Mouse (Mus musculus) forebrain, embryonic 10.5 days (tissue): Measurements from ENCODE around the gene 1110051M20Rik. TPM values are rescaled to one million over a fixed set of nuclear protein-coding genes. Genes with fewer than 3 reads are reported as not detected.

Experiments
- DNase-seq: peaks from one replicate; pipeline ENCODE4 v3.0.0-alpha.2; 2017; ENCODE audit warnings: low spot score; ENCODE audit errors: extremely low spot score
- H3K27ac ChIP-seq: fragments of 300-500 bp; sonication (generic); 2 replicates; pipeline ENCODE4 v1.5.1; 2016; ENCODE audit warnings: mild to moderate bottlenecking
- H3K27me3 ChIP-seq: fragments of 300-500 bp; sonication (generic); 2 replicates; pipeline ENCODE4 v1.6.1; 2016; ENCODE audit warnings: mild to moderate bottlenecking; ENCODE audit not compliant: poor library complexity, severe bottlenecking
- H3K36me3 ChIP-seq: fragments of 300-500 bp; sonication (generic); replicated peaks from 2 replicates; pipeline ENCODE4 v1.6.1; 2016; ENCODE audit warnings: mild to moderate bottlenecking, moderate library complexity
- H3K4me1 ChIP-seq: fragments of 300-500 bp; sonication (generic); 2 replicates; pipeline ENCODE4 v1.6.1; 2016
- H3K4me3 ChIP-seq: fragments of 300-500 bp; sonication (generic); 2 replicates; pipeline ENCODE4 v1.5.1; 2016; ENCODE audit warnings: mild to moderate bottlenecking, moderate library complexity
- H3K9me3 ChIP-seq: fragments of 300-500 bp; sonication (generic); 2 replicates; pipeline ENCODE4 v1.6.1; 2016; ENCODE audit warnings: mild to moderate bottlenecking, moderate library complexity
- WGBS: fragments of 180-500 bp; shearing (Covaris S2); methylation state at CpG from one replicate; pipeline ENCODE4 v1.1.7; 2016; 5-methylcytosine and 5-hydroxymethylcytosine counted together
- polyA plus RNA-seq: library from polyadenylated mRNA; unstranded; fragments of >200 nt; fragmentation: Nextera tagmentation; extraction: Ambion mirVana; gene quantifications from 2 replicates; pipeline ENCODE4 v1.2.1, GENCODE M21; 2016

The 1110051M20Rik gene
- polyA plus RNA-seq, 1 experiment from 2014 or later = 100 TPM

DNA sequence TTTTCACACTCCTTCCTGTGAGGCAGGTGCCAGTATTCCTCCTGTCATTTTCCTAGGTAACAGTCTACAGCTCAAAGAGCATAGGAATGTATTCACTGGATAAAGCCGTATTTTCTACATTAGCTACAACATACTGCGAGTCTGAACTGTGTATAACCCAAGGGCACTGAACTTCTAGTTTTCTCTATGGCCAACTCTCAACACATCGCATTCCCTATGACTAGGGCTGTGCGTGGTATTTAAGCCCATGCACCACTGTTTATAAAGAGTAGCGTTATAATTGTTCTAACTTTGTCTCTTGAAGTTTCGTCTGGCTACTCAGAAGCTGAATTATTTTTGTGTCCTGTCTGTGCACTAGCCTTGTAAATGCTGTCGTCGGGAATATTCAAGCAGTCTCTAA lies 7.8 kb downstream of the 1110051M20Rik start:
- no peak for DNase-seq
- H3K36me3 ChIP-seq = peaks cover 9% of the 10 kb centered on the region; the same call in 1 of the 2 replicates
- H3K9me3 ChIP-seq = no peaks in the 10 kb centered on the region
- H3K27ac ChIP-seq = peak overlapping the region; percentile 73
- peaks cover 36% of the 10 kb centered on the region for H3K4me1 ChIP-seq
- no peak overlapping the region for H3K4me3 ChIP-seq
- WGBS = 74% methylated on average over 8 of the region's 8 CpGs
- 0 out of 2 replicates have a peak, but pooled peaks cover 7% of the 10 kb centered on the region for H3K27me3 ChIP-seq

DNA sequence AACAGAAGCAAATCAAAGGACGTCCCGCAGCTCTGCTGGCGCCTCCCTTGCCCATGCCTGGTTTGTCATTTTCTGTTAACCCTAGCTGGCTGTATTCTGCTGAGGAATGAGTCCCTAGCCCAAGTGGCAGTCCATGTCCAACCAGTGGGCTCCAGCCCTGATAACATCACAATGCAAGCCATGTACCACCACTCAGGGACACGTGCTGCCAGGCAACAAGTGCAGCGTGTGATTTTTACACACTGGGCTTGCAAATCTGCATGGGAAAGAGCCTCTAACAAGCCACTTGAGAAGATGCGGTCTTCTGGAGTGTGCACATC lies 13.9 kb downstream of the 1110051M20Rik start:
- peaks cover 48% of the 10 kb centered on the region for H3K4me1 ChIP-seq
- H3K9me3 ChIP-seq = no peaks in the 10 kb centered on the region
- H3K27me3 ChIP-seq = 0 out of 2 replicates have a peak, but pooled peaks cover 7% of the 10 kb centered on the region
- peaks cover 2% of the 10 kb centered on the region; the same call in 1 of the 2 replicates for H3K36me3 ChIP-seq
- H3K27ac ChIP-seq = peak overlapping the region; percentile 78
- DNase-seq = peak; percentile 37
- 0 out of 2 replicates have a peak overlapping the region, but pooled peaks have one; percentile 1 for H3K4me3 ChIP-seq
- WGBS = 38% methylated on average over 6 of the region's 6 CpGs

GRCm38 (mm10) chr2:91429915-91430599 lies 14.4 kb downstream of the 1110051M20Rik start:
- Histone ChIP-seq H3K9me3 (no peaks in the 10 kb centered on the region), H3K27ac (peak overlapping the region; percentile 78), H3K4me1 (peaks cover 49% of the 10 kb centered on the region), H3K27me3 (0 out of 2 replicates have a peak, but pooled peaks cover 7% of the 10 kb centered on the region), H3K36me3 (peaks cover 2% of the 10 kb centered on the region; the same call in 1 of the 2 replicates), H3K4me3 (0 out of 2 replicates have a peak overlapping the region, but pooled peaks have one; percentile 1)
- DNase-seq = no peak
- 27% methylated on average over 9 of the region's 9 CpGs for WGBS

- no peaks in the 10 kb centered on the region for H3K9me3 ChIP-seq
- H3K27ac ChIP-seq = peak overlapping the region; percentile 78; the same call in 1 of the 2 replicates
- 84% methylated on average over 3 of the region's 3 CpGs for WGBS
These were observed 15.4 kb downstream of the 1110051M20Rik start for GRCm38 (mm10) chr2:91429146-91429545.

GRCm38 (mm10) chr2:91426321-91426720 lies 18.2 kb downstream of the 1110051M20Rik start:
- no peaks in the 10 kb centered on the region for H3K27me3 ChIP-seq
- DNase-seq = no peak
- peak overlapping the region; percentile 70 for H3K27ac ChIP-seq
- H3K9me3 ChIP-seq = peaks cover 4% of the 10 kb centered on the region; the same call in 1 of the 2 replicates
- H3K4me1 ChIP-seq = peaks cover 63% of the 10 kb centered on the region
- peaks cover 12% of the 10 kb centered on the region for H3K36me3 ChIP-seq
- no peak overlapping the region for H3K4me3 ChIP-seq
- 89% methylated on average over 1 of the region's 1 CpGs for WGBS

More at GRCm38 (mm10) chr2:91429146-91429545, 15.4 kb downstream of the 1110051M20Rik start:
- DNase-seq = no peak
- Histone ChIP-seq H3K36me3 (peaks cover 3% of the 10 kb centered on the region; the same call in 1 of the 2 replicates), H3K4me3 (no peak overlapping the region), H3K4me1 (peaks cover 56% of the 10 kb centered on the region), H3K27me3 (0 out of 2 replicates have a peak, but pooled peaks cover 4% of the 10 kb centered on the region)

DNA sequence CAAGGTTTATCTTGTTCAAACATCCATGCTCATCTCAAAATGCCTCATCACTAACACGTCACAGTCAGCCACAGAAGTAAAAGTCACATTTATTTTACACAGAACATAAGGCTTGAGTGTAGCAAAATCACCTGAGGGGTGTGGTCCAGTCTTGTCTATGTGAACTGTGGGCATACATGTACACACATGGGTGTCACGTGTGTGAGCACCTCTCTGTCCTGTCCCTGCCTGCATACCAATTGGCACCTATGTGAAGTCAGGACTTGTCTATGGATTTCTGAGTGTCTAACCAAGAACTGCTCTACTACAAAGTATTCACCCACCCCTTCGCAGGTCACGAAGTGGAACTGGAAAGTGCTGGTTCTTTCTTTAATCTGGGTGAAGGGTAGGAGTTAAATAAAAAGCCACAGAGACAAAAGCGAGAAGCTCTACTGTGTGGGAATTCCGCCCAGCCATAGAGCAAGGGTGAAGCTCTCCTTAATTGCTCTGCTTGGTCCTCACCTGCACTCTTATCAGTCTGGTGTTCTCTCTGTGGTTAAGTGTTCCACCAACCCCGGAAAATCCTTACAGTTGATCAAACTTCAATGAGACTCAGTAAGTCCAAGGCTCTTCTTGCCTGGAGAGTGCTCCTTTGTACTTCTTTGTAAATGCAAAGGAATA lies 20.3 kb downstream of the 1110051M20Rik start:
- peaks cover 31% of the 10 kb centered on the region for H3K36me3 ChIP-seq
- H3K4me1 ChIP-seq = peaks cover 42% of the 10 kb centered on the region
- no peak for DNase-seq
- no peak overlapping the region for H3K4me3 ChIP-seq
- H3K27me3 ChIP-seq = no peaks in the 10 kb centered on the region
- H3K9me3 ChIP-seq = peaks cover 6% of the 10 kb centered on the region; the same call in 1 of the 2 replicates
- no peak overlapping the region for H3K27ac ChIP-seq
- WGBS = 87% methylated on average over 7 of the region's 7 CpGs

DNA sequence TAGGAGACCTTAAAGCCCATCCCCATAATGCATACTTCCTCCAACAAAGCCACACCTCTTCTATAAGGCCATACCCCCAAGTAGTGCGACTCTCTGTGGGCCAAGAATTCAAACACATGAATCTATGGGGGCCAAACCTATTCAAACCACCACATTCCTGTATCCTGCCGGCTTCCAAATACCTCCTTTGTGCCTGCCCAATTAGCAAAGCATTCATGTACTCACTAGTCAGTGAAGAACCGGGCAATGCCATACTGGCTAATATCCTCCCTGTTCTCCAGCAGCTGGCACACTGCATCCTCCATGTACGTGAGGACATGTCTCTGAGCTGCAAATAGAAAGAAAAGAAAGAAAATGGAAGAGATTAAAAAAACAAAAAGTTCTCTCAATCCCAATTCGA lies 22.9 kb downstream of the 1110051M20Rik start:
- DNase-seq = no peak
- Histone ChIP-seq H3K4me3 (no peak overlapping the region), H3K27ac (no peak overlapping the region), H3K9me3 (peaks cover 6% of the 10 kb centered on the region; the same call in 1 of the 2 replicates), H3K36me3 (peaks cover 31% of the 10 kb centered on the region), H3K4me1 (peaks cover 32% of the 10 kb centered on the region), H3K27me3 (no peaks in the 10 kb centered on the region)
- 72% methylated on average over 5 of the region's 5 CpGs for WGBS

DNA sequence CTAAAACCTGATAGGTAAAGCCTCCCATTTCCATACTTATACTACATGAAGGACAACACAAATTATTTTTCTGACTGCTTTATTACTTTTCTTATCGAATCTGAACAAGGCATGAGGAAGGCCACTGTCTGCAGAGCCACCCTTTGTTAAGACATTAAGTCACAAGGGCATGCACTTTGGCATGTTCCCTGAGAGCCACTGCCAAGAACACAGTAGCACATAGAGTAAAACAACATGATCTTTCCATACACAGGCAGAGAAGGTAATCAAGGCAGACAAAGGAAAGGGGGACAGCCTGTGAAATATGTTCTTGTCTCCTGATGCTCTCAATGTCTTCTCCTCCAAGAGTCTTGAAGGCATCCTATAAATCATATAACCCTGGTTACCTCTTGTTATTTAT lies 30.7 kb downstream of the 1110051M20Rik start:
- H3K9me3 ChIP-seq = no peaks in the 10 kb centered on the region
- no peaks in the 10 kb centered on the region for H3K36me3 ChIP-seq
- no peak overlapping the region for H3K27ac ChIP-seq
- no peak for DNase-seq
- H3K4me1 ChIP-seq = peaks cover 21% of the 10 kb centered on the region
- H3K27me3 ChIP-seq = 0 out of 2 replicates have a peak, but pooled peaks cover 3% of the 10 kb centered on the region
- no peak overlapping the region for H3K4me3 ChIP-seq
- 83% methylated on average over 1 of the region's 1 CpGs for WGBS

DNA sequence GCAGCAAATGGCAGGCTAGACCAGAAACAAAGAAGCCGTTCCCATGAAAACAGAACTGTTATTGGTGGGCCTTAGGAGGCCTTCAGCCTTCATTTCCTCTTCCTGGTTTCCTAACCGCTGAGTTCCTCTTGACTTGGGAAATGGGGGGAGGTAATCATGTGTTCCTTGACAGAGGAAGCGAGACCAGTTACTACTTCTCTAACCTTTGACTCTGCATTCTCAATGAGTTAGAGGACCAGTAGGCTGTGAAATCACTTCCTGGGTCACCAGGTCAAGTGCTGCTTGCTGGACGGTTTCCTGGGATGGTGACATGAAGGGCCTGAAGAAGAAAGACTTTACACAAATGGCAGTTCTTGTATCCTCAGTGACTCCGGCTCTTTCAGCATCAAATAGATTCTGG lies 32.1 kb downstream of the 1110051M20Rik start:
- Histone ChIP-seq H3K27ac (0 out of 2 replicates have a peak overlapping the region, but pooled peaks have one; percentile 30), H3K27me3 (peaks cover 3% of the 10 kb centered on the region; the same call in 1 of the 2 replicates), H3K36me3 (no peaks in the 10 kb centered on the region), H3K4me3 (no peak overlapping the region), H3K9me3 (no peaks in the 10 kb centered on the region), H3K4me1 (peaks cover 18% of the 10 kb centered on the region)
- 61% methylated on average over 5 of the region's 5 CpGs for WGBS
- DNase-seq = no peak

GRCm38 (mm10) chr2:91411473-91411872 lies 33.0 kb downstream of the 1110051M20Rik start:
- Histone ChIP-seq H3K36me3 (peaks cover 4% of the 10 kb centered on the region), H3K4me3 (no peak overlapping the region), H3K4me1 (peaks cover 18% of the 10 kb centered on the region), H3K9me3 (no peaks in the 10 kb centered on the region), H3K27me3 (peaks cover 3% of the 10 kb centered on the region; the same call in 1 of the 2 replicates), H3K27ac (no peak overlapping the region)
- DNase-seq = no peak
- WGBS = 79% methylated on average over 2 of the region's 2 CpGs

GRCm38 (mm10) chr2:91408031-91408430 lies 36.5 kb downstream of the 1110051M20Rik start:
- Histone ChIP-seq H3K4me1 (peaks cover 21% of the 10 kb centered on the region), H3K9me3 (no peaks in the 10 kb centered on the region), H3K27ac (no peak overlapping the region), H3K36me3 (peaks cover 6% of the 10 kb centered on the region), H3K27me3 (peaks cover 23% of the 10 kb centered on the region; the same call in 1 of the 2 replicates), H3K4me3 (no peak overlapping the region)
- no peak for DNase-seq
- WGBS = 88% methylated on average over 2 of the region's 2 CpGs

- no peak overlapping the region for H3K4me3 ChIP-seq
- H3K27me3 ChIP-seq = peaks cover 41% of the 10 kb centered on the region
- peaks cover 18% of the 10 kb centered on the region for H3K4me1 ChIP-seq
- H3K27ac ChIP-seq = no peak overlapping the region
- H3K9me3 ChIP-seq = no peaks in the 10 kb centered on the region
- DNase-seq = no peak
- H3K36me3 ChIP-seq = peaks cover 6% of the 10 kb centered on the region
- 90% methylated on average over 4 of the region's 4 CpGs for WGBS
These were observed 39.4 kb downstream of the 1110051M20Rik start for GRCm38 (mm10) chr2:91405071-91405470.

- WGBS = 2% methylated on average over 2 of the region's 2 CpGs
- DNase-seq = peak; percentile 42
- no peak overlapping the region for H3K4me3 ChIP-seq
- H3K27ac ChIP-seq = peak overlapping the region; percentile 79
- no peaks in the 10 kb centered on the region for H3K9me3 ChIP-seq
- H3K27me3 ChIP-seq = peaks cover 66% of the 10 kb centered on the region
- peaks cover 43% of the 10 kb centered on the region for H3K4me1 ChIP-seq
- H3K36me3 ChIP-seq = no peaks in the 10 kb centered on the region
These were observed 44.8 kb downstream of the 1110051M20Rik start for GRCm38 (mm10) chr2:91399727-91400126.
